Mouse (Mus musculus) liver, postnatal 0 days (tissue): ENCODE data around the gene Rbm4b.

Experiments used
- CTCF ChIP-seq: sonication (generic); IDR thresholded peaks from 2 replicates; pipeline ENCODE4 v1.5.1; 2016; ENCODE audit warnings: antibody characterized with exemption, low read depth
- EP300 ChIP-seq: IDR thresholded peaks from 2 replicates; pipeline ENCODE4 v1.6.1; 2016; ENCODE audit warnings: antibody characterized with exemption, low read depth, mild to moderate bottlenecking

DNA sequence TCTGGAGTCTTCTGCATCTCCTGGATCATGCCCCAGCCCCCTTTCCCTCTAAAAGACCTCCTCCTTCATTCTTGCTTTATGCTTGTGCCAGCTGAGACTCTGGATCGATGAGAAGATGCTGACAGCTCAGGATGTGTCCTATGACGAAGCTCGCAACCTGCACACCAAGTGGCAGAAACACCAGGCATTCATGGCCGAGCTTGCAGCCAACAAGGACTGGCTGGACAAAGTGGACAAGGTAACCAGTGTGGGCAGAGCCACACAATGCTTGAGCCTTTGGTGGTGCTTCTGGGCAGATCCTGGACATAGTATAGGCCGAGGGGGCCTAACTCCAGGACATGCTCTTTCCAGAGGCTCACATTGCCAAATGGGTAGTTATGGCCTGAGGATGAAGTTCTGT, 16.5 kb upstream of the Rbm4b start:
- no peak for TF ChIP-seq CTCF
- no peak for TF ChIP-seq EP300
